Mouse (Mus musculus): ENCODE measurements around the gene Fam189a1.

Gene Fam189a1

DNA sequence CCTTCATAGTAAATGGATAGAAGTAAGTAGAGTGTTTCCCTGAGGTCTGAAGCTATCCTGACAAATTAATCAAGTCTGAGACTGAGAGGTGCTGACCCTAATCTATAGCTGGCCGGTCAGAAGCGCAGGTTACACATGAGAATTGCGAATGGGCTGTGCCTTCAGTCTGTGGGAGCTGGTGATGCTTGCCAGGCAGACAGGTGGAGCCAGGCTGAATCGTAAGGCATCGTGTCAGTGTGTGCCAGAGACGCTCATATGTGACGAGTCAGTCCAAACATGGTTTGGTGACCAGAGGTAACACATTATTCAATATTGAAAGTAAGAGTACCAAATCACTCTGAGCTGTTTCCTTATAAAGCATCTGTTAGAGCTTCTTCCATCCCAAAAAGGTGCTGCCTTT, 115.3 kb downstream of the Fam189a1 start:
- DNase-seq: no peak

DNA sequence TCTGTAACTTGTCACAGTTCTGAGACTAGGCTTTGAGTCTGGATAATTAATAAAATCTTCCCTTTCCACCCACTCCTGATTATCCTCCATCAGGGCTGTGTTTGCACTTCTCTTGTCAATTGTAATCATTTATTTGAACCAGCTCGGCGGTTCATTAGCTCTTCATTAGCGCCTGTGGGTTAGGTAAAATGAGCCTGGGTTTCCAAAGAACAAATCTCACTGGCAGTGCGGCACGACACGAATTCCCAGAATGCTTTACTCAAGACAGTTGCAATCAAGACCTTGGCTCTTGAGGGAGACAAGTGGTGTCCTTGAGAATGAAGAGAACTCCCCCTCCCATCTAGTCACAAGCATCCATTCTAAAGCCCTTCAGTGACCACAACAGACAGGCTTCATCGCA, 124.6 kb downstream of the Fam189a1 start:
- peak; percentile 22 for DNase-seq

DNA sequence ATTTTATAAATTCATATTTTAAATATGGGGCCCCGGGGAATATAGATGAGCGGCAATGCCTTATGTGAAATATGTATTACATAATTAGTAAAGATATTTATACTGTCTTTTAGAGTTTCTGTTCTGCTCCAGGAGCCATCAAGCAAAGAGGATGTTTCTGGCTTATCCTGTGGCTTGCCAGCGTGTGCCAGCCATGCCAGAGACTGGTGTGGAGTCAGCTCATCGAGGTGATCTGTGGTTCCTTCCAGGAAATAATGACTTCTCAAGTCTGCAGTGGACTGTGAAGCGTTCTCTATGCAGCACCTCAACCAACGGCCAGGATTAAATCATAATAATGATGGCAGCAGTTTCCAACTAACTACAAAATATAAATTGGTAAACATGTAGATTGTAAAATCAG, 125.2 kb downstream of the Fam189a1 start:
- no peak for DNase-seq

DNA sequence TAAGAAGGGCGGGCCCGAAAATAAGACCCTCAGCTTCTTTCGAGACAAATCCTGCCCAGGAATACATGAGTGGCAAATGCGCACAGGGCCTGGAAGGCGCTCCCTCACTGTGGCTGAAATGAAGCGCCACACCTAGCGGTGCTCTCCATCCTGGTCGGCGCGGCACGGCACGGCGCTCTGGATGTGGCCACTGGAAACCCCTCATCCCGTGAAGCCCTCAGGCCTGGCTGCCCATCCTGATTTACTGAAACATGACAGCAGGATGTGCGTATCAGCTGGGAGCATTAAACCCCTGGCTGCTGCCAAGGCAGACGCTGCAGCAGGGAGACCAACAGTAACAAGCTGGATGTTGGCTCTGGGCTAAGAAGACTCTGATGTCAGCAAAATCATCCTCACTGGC, 126.4 kb downstream of the Fam189a1 start:
- DNase-seq: peak; percentile 70

DNA sequence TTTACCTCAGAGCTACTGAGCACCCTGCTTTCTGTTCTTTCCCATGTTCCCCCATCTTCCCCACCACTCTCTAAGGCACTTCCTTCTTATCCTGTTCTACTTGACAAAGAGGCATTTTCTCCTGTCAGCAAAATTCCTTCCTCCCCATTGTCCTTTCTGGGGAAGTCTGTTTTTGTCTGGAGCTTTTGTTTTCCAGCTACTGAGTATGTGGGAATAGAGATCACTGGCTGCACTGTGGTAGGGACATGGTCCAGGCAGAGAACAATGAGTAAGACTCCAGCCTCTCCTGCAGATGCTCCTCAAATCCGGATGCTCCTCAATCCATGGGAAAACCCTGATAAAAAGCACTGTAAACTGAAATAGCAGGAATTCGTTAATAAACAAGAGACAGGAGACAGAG, 135.1 kb downstream of the Fam189a1 start:
- DNase-seq: no peak

DNA sequence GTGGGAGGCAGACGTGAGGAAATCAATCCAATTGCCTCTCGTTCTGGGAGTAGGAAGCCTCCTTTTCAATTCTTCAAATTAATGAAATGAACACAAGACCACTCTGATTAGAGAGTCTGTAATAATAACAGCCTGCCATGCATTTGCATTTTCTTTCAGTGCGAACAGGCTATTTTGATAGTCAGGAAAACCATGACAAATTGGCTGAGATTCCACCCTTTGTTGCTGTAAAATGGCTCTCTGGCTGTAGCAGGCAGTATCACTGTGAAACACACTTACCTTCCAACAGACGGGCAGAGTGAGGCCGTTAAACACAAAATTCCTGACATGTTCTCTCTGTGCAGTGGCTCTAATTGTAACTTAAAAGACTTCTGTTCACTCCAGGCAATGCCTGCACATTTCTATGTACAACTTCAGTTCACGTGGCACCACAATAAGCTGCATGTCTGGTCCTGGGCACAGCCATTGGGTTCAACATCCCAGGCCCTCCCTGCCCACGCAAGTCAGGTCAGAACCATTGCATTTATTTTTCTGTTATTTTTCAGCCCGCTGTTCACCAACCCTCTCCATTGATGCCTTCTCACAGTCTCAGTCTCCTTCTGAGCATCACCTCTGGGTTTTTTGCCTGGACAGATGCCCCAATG, 138.2 kb downstream of the Fam189a1 start:
- no peak for DNase-seq

DNA sequence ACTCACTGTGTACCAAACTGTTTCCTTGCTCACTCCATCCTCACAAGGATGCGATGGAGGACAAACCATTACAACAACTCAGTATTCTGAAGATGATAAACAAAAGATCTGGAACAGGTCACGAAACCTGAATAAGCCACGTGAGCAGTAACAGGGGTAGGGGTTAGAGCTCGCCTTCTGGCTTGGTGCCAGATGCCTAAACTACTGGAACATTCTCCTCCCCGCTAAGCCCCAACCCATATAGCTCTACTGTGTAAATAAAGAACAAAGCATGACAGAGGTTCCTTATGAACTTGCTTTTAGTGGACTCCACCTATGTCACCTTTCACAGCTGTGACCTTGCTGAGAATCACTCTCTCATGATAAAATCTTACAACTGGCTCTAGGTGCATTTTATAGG, 139.0 kb downstream of the Fam189a1 start:
- DNase-seq: no peak

DNA sequence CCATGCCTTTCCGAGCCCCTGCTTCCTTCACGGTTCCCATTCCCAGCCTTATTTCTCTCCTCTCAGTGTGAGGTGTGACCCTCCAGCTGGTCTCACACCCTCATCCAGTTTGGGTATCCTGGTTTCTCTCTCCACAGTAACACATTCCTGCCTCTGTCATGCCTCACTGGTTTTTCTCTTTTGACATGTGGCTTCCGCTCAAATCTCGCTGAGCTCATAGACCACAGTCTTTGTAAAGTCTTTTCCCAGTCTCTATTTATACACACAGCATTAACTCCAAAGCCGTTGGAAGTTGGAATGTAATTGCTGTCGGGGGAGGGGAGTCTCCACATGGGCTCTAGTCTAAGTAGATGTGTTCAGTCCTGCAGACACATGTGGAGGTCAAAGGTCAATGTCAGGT, 145.2 kb downstream of the Fam189a1 start:
- peak; percentile 31 for DNase-seq

DNA sequence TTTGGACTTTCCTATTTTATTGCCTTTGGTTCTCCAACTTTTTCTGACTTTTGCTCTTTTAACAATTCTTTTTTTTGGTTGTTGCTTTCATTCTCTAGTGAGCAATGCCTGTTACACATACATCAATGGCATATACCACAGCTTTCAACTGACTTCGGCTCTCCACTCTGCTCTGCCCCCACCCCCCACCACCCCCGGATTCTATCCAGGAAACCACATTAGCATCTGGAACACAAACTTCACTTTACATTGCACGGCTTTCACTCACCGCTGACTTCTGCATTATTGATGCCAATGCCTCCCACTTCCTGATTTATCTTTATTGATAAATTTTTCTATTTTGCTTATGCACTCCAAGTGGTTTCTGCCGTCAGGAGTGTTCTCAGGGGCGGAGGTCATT, 146.1 kb downstream of the Fam189a1 start:
- no peak for DNase-seq

DNA sequence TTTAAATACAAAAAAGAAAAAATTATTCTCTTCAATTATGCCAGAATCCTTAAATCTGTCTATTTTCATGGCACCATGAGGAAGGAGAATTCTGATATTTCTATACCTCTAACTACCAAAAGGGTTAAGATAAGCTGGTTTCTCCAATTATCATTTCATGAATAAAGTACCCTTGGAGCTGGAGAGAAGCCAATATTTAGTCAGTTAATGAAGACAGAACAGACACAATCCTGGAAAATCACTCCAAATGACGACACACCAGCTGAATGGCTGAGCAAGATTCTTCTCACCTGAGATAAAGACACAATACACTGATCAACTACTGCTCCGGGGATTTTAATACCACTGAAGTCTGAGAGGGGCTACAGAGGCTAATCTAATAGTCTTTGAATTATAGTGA, 150.6 kb downstream of the Fam189a1 start:
- no peak for DNase-seq

DNA sequence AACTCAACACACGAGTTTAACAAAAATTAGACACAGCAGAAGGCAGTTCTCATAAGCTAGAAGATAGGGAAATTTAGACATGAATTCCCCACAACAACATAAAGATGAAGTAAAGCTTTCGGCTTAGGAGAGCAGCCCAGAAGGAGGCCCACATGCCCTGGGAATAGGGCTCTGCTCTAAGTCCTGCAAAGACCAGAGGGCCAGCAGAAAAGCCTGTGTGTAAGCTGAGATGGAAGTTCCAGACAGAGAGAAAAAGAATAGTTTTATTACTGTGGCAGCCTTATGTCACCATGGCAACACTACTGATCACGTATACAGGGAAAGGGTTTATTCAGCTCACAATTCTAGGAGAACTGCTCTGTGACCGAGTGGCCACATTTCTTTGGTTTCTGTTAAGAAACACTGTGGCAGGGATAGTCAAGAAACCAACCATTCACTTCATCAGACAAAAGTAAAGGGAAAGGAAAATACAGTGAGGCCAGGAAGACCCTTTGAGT, 156.6 kb downstream of the Fam189a1 start:
- no peak for DNase-seq

DNA sequence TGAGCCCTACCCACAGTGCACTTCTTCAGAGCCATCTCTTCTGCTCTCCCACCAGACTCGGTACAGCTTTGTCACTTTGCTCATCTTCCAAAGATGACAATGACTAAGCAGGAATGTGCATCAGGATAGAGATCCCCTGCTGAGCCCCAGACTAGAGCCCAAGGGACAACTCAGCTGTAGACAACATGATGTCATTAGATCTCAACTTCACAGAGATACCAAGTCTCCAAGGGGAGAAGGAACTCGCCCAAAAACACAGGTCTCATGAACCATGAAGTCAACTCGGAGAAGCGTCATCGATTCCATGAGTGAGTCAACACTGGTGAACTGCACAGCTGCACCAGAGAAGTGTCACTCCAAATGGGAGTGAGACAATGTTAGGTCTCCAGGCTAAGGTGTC, 158.6 kb downstream of the Fam189a1 start:
- DNase-seq: no peak

DNA sequence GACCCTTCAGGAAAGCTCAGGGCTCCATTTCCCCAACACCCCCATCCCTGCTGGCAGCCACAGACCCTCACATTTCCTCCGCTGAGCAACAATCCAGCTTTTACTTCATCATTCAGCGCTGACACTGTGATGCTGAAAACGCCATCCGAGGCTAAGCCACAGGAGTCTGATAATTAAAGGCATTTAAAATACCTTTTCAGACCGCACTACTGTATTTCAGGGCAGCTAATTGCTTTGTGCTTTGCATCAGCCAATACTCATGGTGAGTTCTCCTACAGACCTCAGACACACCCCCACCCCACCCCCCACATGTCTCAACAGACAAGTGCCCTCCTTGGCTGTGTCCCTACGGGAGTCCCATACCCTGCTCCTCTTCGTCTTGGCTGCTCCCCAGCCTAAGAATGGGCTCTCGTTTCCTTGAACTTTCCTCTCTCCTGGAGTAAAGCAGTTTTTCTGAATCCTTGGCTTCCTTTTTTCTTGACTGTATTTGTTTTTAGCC, 160.4 kb downstream of the Fam189a1 start:
- DNase-seq: no peak

DNA sequence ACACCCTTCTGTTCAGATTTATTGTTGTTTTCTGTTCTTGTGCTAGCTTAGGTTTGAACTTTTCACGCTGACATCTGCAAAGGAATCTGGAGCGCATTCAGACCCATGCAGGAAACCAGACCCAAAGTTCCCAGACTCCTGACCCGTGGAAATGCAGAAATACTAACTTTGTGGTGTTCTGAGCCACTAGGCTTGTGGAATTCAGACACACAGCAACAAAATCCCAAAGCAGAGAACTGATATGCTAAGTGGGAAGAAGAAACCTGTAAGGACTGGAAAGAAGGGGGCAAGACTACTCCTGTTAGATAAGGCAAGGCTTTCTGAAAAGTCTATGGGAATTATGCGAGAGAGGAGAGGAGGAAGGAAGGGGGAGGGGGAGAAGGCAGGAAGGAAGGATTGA, 167.0 kb downstream of the Fam189a1 start:
- DNase-seq: no peak

DNA sequence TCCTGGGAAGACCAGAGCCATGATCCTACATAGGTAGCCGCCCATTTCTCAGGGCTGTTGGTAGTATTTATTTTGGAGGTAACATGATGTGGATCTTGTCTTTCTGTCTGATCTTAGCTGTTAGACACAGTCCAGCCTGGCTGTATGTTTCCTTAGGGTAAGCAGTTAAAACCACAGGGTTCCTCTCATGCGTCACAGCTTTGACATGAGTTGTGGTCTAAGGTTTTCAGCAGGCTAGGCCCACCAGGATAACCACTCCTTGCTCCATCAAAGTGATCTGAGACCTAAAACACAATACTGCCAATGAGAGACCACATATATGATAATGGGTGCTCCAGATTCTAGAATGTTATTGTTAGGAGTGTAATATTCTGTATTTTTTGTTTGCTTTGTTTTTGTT, 168.4 kb downstream of the Fam189a1 start:
- no peak for DNase-seq

DNA sequence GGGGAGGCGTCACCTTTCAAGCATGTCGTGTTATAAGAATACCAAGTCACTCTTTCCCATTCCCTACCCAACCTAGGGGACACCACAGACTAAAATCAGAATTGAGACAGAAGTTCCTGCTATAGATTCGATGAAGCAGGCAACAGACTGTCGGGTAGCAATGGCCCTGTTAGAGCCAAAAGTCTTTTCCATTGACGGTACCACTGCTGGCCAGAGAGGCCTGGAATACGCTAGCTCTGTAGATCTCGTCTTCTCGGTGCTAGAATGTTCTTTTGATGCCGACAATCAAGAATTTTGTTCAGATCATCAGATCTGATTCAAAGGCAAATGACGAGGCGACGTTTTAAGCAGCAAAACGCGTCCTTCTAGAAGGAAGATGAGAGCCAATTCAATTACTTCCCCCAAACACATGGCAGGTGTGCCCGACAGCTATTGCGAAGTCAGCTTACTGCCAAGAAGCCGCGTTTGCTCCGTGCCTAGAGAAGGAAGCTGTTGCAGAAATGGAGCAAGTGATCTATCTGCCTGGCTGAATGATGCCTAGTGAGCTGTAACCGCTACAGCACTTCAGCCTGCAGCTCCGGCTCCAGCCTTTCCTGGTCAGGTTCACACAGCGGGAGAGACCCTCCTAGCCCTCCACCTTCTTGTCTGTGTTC, 171.8 kb downstream of the Fam189a1 start:
- DNase-seq: no peak

DNA sequence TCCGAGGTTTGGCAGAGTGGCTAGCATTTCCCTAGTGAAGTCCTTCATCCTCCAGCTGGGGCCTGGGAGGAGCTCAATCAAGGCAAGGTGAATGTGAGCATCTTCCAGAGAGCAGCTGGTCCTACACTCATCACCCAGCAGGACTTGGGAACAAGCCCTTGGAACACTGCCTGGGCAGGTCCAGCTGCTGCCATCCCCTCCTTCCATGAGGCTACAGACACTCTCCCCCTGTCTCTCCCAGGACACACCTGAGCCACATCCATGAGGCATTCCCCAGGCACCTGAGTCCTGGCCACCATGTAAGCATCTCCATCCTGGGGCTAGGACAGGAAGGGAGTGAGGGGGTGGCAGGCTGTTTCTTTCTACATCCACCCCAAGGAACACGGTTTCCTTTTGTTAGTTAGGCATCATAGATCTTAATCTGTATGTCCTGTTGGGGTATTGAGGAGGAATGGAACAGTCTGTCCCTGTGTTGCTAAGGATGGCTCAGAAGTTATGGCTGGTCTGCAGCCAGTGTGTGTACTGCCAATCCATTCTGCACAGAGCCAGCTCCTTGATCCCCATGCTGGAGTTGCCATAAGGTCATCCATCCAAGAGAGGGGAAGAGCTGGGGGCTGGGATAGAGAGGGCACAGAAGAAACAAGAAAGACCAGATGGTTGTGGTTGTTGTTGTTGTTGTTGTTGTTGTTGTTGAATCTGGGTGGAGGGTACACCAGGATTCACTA, 174.7 kb downstream of the Fam189a1 start:
- no peak for DNase-seq

DNA sequence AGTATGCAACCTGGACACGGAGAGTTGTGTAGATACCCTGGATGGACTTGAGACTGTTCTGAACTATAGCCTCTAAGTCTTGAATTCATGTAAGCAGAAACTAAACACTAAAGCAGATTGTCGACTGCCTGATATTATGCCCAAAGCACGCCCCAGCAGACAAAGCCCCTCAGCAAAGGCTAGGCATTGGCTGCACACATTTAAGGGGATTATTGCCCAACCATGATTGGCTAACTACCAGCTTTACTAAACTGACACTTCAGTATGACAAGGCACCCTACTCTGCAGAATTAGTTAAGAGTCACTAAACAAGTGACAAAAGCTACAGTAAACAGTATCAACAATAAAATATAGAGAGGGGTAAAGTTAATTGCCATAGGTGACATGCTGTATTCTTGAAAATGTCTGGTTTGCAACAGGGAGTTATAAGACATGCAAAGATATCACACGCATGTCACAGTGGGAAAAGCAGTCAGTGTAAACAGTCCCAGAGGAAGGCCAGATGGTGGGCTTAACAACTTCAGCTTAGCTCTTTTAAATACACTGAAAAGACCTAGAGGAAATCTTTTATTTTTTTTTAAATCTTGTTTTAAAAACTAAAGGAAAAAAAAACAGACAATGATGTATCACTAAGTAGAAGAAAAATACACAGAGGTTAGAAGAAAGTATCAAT, 182.6 kb downstream of the Fam189a1 start:
- DNase-seq: peak; percentile 45

DNA sequence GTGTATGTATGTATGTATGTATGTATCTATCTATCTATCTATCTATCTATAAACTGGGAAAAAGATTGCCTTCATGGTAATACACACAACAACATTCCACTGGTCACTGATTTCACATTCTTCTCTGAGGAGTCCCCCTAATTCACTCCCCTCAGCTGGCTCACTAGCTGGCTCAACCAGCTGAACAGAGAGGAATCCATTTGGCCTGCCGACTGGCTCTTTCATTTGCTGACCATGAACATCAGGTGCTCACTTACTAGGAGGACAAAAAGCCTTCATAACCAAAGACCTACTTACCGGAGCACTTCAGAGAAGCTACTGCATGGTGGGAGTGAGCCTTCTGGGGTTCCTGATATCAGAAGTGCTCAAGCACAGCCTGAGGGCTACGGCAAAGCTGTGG, 194.2 kb downstream of the Fam189a1 start:
- DNase-seq: no peak

DNA sequence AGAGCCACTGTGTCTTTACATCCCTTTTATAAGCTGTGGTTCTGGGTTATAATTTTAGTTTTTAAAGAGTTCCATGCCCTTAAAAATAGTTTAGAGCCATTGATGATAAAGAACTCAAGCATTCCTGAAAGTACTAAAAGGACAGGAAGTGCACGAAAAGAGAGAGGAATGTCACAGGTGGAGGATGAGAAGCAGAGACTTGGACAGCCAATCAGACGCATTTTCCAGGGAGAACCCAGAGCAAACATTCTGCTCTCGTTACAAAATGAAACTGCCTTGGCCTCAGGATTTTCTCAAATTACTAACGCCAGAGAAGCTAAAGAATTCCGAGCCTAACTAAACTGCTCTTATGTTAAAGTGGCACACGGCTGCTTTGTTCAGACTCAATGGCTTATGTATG, 197.3 kb downstream of the Fam189a1 start:
- no peak for DNase-seq

DNA sequence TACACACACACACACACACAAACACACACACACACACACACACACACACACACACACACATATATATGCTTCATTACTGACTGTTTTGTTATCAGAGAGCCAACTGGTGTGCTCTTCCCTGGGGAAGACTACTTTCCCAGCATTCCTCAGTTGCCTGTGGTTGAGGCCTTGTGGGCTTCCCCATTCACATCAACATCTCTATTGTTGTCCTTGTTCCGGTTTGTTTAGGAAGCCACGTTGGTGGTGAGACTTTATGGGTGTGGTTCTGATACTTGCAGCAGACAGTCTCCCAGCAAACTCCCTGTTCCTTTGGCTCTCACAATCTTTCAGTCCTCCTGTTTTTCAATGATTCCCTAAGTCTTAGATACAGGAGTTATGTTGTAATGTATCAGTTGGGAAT, 204.2 kb downstream of the Fam189a1 start:
- DNase-seq: no peak

DNA sequence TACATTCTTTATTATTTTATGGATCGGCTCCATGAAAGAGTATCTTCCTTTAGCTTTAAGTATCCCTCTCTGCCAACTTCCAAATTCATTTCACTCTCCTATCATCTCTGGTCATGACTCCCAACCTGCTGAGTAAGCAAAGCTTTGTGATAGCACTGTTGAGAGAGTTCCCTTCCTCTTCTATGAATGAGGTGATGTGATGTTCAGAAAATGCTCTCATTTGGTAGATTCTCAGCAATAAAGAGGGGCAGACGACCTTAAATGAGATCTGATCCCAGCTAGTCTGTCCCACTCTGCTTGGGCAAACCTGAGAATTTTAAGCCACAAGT, 205.6 kb downstream of the Fam189a1 start:
- no peak for DNase-seq

DNA sequence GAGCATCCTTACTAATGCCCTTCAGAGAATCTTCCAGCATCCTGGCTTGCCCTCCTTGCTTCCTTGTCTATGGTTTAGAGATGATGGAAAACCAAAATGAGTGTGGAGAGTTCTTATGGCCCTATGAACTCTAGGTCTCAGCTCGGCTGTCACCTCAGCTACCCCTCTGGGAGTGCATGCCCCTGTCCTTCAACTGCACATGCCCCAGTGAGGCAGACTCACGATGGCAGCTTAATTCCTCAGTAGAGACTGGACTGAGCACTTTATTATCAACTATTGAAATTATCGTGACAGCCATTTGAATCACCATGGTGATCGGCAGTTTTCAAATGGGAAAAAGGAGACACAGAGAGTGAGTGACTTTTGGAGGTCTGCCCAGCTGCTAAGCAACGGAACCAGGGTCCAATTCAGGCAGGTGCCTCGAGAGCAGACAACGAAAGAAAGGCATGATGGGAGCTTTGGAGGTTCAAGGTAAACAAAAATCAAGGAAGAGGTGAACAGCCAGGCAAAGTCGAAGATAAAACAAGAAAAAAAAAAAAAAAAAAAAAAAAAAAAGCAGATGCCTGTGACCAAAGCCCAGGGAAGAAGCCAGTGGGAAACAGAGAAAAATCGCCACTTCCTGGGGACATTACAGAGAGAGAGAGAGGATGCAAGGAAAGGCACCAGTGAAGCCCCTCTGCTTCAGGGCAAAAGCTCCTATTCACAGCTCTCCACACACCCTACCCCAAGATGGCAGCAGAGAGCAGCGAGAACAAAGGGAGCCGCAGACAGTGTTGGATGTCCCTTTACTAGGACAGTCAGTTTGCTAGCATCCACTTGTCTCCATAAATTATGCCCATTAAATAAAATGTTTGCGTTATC, 206.2 kb downstream of the Fam189a1 start:
- DNase-seq: peak; percentile 49
